Mouse (Mus musculus) kidney, adult 2 months (tissue): Measurements from ENCODE around the gene Hoxa13. TPM values are rescaled to one million over a fixed set of nuclear protein-coding genes. Genes with fewer than 3 reads are reported as not detected.
A peak's percentile ranks its signal among the peaks of the same experiment; 100 is the strongest.

Experiments used
- DNase-seq: peaks from one replicate; pipeline ENCODE4 v3.0.0; 2021
- H3K27ac ChIP-seq: fragments of 200-500 bp; 2 replicates; pipeline ENCODE4 v1.5.1; 2012; ENCODE audit warnings: low read depth, low read length, control low read depth, inconsistent platforms; ENCODE audit not compliant: insufficient read depth
- H3K27me3 ChIP-seq: fragments of 200-500 bp; replicated peaks from 2 replicates; pipeline ENCODE4 v1.6.1; 2012; ENCODE audit warnings: mild to moderate bottlenecking, moderate library complexity, low read length, inconsistent platforms; ENCODE audit not compliant: control insufficient read depth, insufficient read depth
- H3K36me3 ChIP-seq: fragments of 200-500 bp; 2 replicates; pipeline ENCODE4 v1.6.1; 2012; ENCODE audit warnings: mild to moderate bottlenecking, moderate library complexity, low read length, inconsistent platforms; ENCODE audit not compliant: control insufficient read depth, insufficient read depth
- H3K4me1 ChIP-seq: fragments of 200-500 bp; 2 replicates; pipeline ENCODE4 v1.6.1; 2011; ENCODE audit warnings: low read length; ENCODE audit not compliant: control insufficient read depth, insufficient read depth
- H3K4me3 ChIP-seq: fragments of 200-500 bp; 2 replicates; pipeline ENCODE4 v1.5.1; 2011; ENCODE audit warnings: mild to moderate bottlenecking, low read depth, low read length, control low read depth; ENCODE audit not compliant: insufficient read depth
- CTCF ChIP-seq: fragments of 200-500 bp; conservative IDR thresholded peaks from 2 replicates; pipeline ENCODE4 v1.5.1; 2011; ENCODE audit warnings: low read depth, mild to moderate bottlenecking, control low read depth, low read length, moderate library complexity, mixed read lengths; ENCODE audit not compliant: insufficient read depth, insufficient read length
- POLR2A ChIP-seq: fragments of 200-500 bp; IDR thresholded peaks from one replicate; pipeline ENCODE4 v1.6.1; 2011; ENCODE audit warnings: low read depth, low read length, control low read depth
- WGBS: fragments of 180-500 bp; shearing (Covaris S2); methylation state at CpG from one replicate; pipeline ENCODE4 v1.1.7; 2018; 5-methylcytosine and 5-hydroxymethylcytosine counted together
- polyA plus RNA-seq: library from polyadenylated mRNA; depleted of rRNA; stranded (reverse); fragments of >200 nt; gene quantifications from 2 replicates; pipeline ENCODE4 v1.2.3, GENCODE M21; 2012

Hoxa13 gene
- polyA plus RNA-seq, 1 experiment: not detected

- H3K36me3 ChIP-seq: no peaks in the 10 kb centered on the region
- no peak for TF ChIP-seq POLR2A
- no peak for TF ChIP-seq CTCF
- H3K4me3 ChIP-seq: no peak overlapping the region
- no peak overlapping the region for H3K27ac ChIP-seq
- no peak for DNase-seq
- H3K4me1 ChIP-seq: no peaks in the 10 kb centered on the region
- H3K27me3 ChIP-seq: peaks cover 8% of the 10 kb centered on the region; the same call in 1 of the 2 replicates
- 53% methylated on average over 16 of the region's 16 CpGs for WGBS
These were observed 11.3 kb downstream of the Hoxa13 start for GRCm38 (mm10) chr6:52249415-52249738.

- WGBS: 55% methylated on average over 27 of the region's 27 CpGs
- DNase-seq: no peak
- Histone ChIP-seq H3K36me3 (no peaks in the 10 kb centered on the region), H3K4me3 (no peak overlapping the region; the same call in 1 of the 2 replicates), H3K27ac (no peak overlapping the region), H3K4me1 (no peaks in the 10 kb centered on the region), H3K27me3 (peaks cover 8% of the 10 kb centered on the region; the same call in 1 of the 2 replicates)
- TF ChIP-seq CTCF (no peak), POLR2A (no peak)
These were observed 11.9 kb downstream of the Hoxa13 start for GRCm38 (mm10) chr6:52248638-52249414.

DNA sequence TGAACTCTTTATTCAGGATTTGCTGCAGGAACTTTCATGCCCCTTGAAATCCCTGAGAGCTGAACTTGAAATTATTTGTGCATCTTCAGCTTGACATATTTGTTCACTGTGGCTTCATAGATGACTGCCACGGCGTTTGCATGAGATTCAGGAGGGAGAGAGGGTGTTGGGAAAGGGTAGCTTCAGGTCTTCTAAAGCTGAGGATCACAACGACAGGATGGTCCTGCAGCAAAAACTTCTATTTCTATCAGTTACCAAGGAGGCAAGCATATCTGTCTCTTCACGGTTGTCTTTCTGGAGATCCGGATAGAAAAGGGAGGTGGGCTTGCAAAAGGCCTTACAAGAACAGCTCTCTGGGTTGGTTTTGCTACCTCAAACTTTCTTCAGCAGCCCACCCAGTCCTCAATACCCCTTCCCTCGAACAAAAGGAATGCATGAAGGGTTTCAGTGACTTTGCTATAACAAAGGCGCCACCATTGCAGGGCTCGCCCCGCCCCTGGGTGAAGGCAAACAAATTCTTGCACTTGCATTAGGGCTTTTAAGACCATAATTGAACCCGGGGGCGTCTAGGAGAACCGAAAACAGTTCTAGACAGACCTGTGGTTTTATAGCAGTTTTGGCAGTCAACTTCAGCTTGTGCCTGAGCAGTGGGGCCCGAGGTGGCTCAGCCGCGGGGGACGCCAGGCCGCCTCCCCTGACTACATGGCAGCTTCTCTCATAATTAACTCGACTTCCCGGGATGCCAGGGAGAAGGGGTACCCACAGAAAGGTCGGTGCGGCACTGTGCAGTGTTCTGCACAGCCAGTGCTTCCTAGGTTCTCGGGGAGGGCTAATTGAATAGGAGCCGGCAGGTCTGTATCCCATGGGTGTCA lies 12.7 kb downstream of the Hoxa13 start:
- H3K27ac ChIP-seq: peak overlapping the region; percentile 25
- H3K27me3 ChIP-seq: peaks cover 3% of the 10 kb centered on the region; the same call in 1 of the 2 replicates
- H3K4me3 ChIP-seq: peak overlapping the region; percentile 1; the same call in 1 of the 2 replicates
- no peaks in the 10 kb centered on the region for H3K36me3 ChIP-seq
- TF ChIP-seq POLR2A (no peak), CTCF (no peak)
- no peaks in the 10 kb centered on the region for H3K4me1 ChIP-seq
- WGBS: 54% methylated on average over 23 of the region's 23 CpGs
- no peak for DNase-seq

GRCm38 (mm10) chr6:52246916-52247315 lies 13.8 kb downstream of the Hoxa13 start:
- H3K36me3 ChIP-seq: no peaks in the 10 kb centered on the region
- no peaks in the 10 kb centered on the region for H3K4me1 ChIP-seq
- no peak overlapping the region for H3K27ac ChIP-seq
- peak overlapping the region; percentile 47 for H3K4me3 ChIP-seq
- WGBS: 66% methylated on average over 3 of the region's 3 CpGs
- no peak for DNase-seq
- TF ChIP-seq CTCF (no peak), POLR2A (no peak)
- H3K27me3 ChIP-seq: peaks cover 3% of the 10 kb centered on the region; the same call in 1 of the 2 replicates

GRCm38 (mm10) chr6:52246403-52246803 lies 14.3 kb downstream of the Hoxa13 start:
- DNase-seq: no peak
- no peaks in the 10 kb centered on the region for H3K36me3 ChIP-seq
- peaks cover under 1% of the 10 kb centered on the region; the same call in 1 of the 2 replicates for H3K4me1 ChIP-seq
- peak overlapping the region; percentile 47 for H3K4me3 ChIP-seq
- peaks cover 3% of the 10 kb centered on the region; the same call in 1 of the 2 replicates for H3K27me3 ChIP-seq
- H3K27ac ChIP-seq: peak overlapping the region; percentile 40
- 16% methylated on average over 26 of the region's 26 CpGs for WGBS
- TF ChIP-seq POLR2A: no peak
- TF ChIP-seq CTCF: no peak

GRCm38 (mm10) chr6:52245757-52246142 lies 14.9 kb downstream of the Hoxa13 start, which contains the start of gene Hoxa11:
Gene Hoxa11 (minus strand): TSS chr6:52245810.
- H3K36me3 ChIP-seq: no peaks in the 10 kb centered on the region
- H3K4me3 ChIP-seq: peak within 1 kb of the TSS; percentile 62
- peaks cover 3% of the 10 kb centered on the region; the same call in 1 of the 2 replicates for H3K27me3 ChIP-seq
- WGBS: 2% methylated on average over 20 of the region's 20 CpGs
- DNase-seq: peak; percentile 71
- TF ChIP-seq POLR2A: no peak
- peak within 1 kb of the TSS; percentile 73 for H3K27ac ChIP-seq
- peaks cover 6% of the 10 kb centered on the region; the same call in 1 of the 2 replicates for H3K4me1 ChIP-seq
